Mouse (Mus musculus) hindbrain, embryonic 14.5 days (tissue): ENCODE measurements at regions not wholly inside any gene's neighbourhood (a gene's known extent, or its start where the extent isn't known, plus 50 kb on each side); places are given as distances from the start of the nearest gene placed in this dataset.

Source experiments
- ATAC-seq: fragments of 200-750 bp; cut with Nextera tagmentation; 2 replicates; pipeline ENCODE4 v1.8.0; 2017; ENCODE audit warnings: moderate number of reproducible peaks, mild to moderate bottlenecking, moderate TSS enrichment, moderate library complexity; ENCODE audit not compliant: low FRiP score
- DNase-seq: peaks from one replicate; pipeline ENCODE4 v3.0.0-alpha.2; 2015; ENCODE audit warnings: low spot score
- H3K27ac ChIP-seq: fragments of 300-500 bp; sonication (generic); 2 replicates; pipeline ENCODE4 v1.5.1; 2014; ENCODE audit warnings: mild to moderate bottlenecking, moderate library complexity
- H3K27me3 ChIP-seq: fragments of 300-500 bp; sonication (generic); 2 replicates; pipeline ENCODE4 v1.6.1; 2014; ENCODE audit warnings: mild to moderate bottlenecking, low read length, mixed read lengths; ENCODE audit not compliant: control insufficient read depth, insufficient read depth
- H3K36me3 ChIP-seq: fragments of 300-500 bp; sonication (generic); replicated peaks from 2 replicates; pipeline ENCODE4 v1.6.1; 2014; ENCODE audit not compliant: control insufficient read depth, insufficient read depth
- H3K4me1 ChIP-seq: fragments of 300-500 bp; sonication (generic); replicated peaks from 2 replicates; pipeline ENCODE4 v1.6.1; 2014; ENCODE audit warnings: antibody characterized with exemption, low read length, mixed read lengths; ENCODE audit not compliant: control insufficient read depth, insufficient read depth
- H3K4me2 ChIP-seq: fragments of 300-500 bp; sonication (generic); replicated peaks from 2 replicates; pipeline ENCODE4 v1.6.1; 2014; ENCODE audit warnings: mild to moderate bottlenecking, moderate library complexity
- H3K4me3 ChIP-seq: fragments of 300-500 bp; sonication (generic); replicated peaks from 2 replicates; pipeline ENCODE4 v1.5.1; 2014; ENCODE audit warnings: mild to moderate bottlenecking, low read length
- H3K9ac ChIP-seq: fragments of 300-500 bp; sonication (generic); 2 replicates; pipeline ENCODE4 v1.6.1; 2014
- H3K9me3 ChIP-seq: fragments of 300-500 bp; sonication (generic); 2 replicates; pipeline ENCODE4 v1.6.1; 2016; ENCODE audit warnings: low read length; ENCODE audit not compliant: control insufficient read depth
- WGBS: fragments of 180-500 bp; shearing (Covaris S2); extraction: QIAGEN DNeasy Blood & Tissue Kit; methylation state at CpG from one replicate; pipeline ENCODE4 v1.1.7; 2014; 5-methylcytosine and 5-hydroxymethylcytosine counted together

- H3K36me3 ChIP-seq: no peaks in the 10 kb centered on the region
- no peaks in the 10 kb centered on the region for H3K27me3 ChIP-seq
- no peak overlapping the region for H3K4me2 ChIP-seq
- ATAC-seq (no peak), DNase-seq (no peak)
- no peak overlapping the region for H3K4me3 ChIP-seq
- 69% methylated on average over 5 of the region's 5 CpGs for WGBS
- no peak overlapping the region for H3K9ac ChIP-seq
- no peaks in the 10 kb centered on the region for H3K4me1 ChIP-seq
- 0 out of 2 replicates have a peak, but pooled peaks cover 4% of the 10 kb centered on the region for H3K9me3 ChIP-seq
- H3K27ac ChIP-seq: no peak overlapping the region
Measured at GRCm38 (mm10) chr8:49035970-49036700, 192.4 kb upstream of the Tenm3 start.

GRCm38 (mm10) chr8:49035519-49035918, 191.8 kb upstream of the Tenm3 start:
- 0 out of 2 replicates have a peak, but pooled peaks cover 4% of the 10 kb centered on the region for H3K9me3 ChIP-seq
- H3K27me3 ChIP-seq: no peaks in the 10 kb centered on the region
- H3K4me2 ChIP-seq: no peak overlapping the region
- DNase-seq: peak; percentile 67
- WGBS: 33% methylated on average over 8 of the region's 8 CpGs
- no peaks in the 10 kb centered on the region for H3K36me3 ChIP-seq
- H3K4me1 ChIP-seq: no peaks in the 10 kb centered on the region
- H3K27ac ChIP-seq: no peak overlapping the region
- no peak overlapping the region for H3K4me3 ChIP-seq
- no peak overlapping the region for H3K9ac ChIP-seq
- no peak for ATAC-seq

- H3K36me3 ChIP-seq: no peaks in the 10 kb centered on the region
- H3K9ac ChIP-seq: no peak overlapping the region
- no peaks in the 10 kb centered on the region for H3K4me1 ChIP-seq
- H3K27me3 ChIP-seq: no peaks in the 10 kb centered on the region
- H3K27ac ChIP-seq: no peak overlapping the region
- 17% methylated on average over 5 of the region's 5 CpGs for WGBS
- no peak overlapping the region for H3K4me2 ChIP-seq
- ATAC-seq (no peak), DNase-seq (no peak)
- no peaks in the 10 kb centered on the region for H3K9me3 ChIP-seq
- no peak overlapping the region for H3K4me3 ChIP-seq
Measured at GRCm38 (mm10) chr8:49030255-49030654, 186.5 kb upstream of the Tenm3 start.

DNA sequence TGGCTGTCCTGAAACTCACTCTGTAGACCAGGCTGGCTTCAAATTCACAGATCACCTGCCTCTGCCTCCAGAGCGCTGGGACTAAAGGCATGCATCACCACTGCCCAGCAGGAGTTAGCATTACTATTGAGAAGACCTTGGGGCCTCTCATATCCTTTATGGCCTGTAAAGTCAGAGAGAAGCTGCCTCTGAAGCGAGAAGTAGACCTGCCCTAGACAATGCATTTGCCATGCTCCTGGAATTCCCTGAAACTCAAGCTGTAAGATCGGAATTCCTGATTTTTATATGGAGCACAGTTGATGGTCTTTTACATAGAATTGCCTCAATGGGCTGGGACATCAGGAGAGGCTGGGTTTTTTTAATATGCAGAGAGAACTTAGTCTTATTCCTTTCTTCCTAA, 174.0 kb upstream of the Tenm3 start:
- Histone ChIP-seq H3K9me3 (no peaks in the 10 kb centered on the region), H3K4me2 (no peak overlapping the region), H3K4me1 (no peaks in the 10 kb centered on the region), H3K27ac (no peak overlapping the region), H3K4me3 (no peak overlapping the region), H3K36me3 (no peaks in the 10 kb centered on the region), H3K27me3 (no peaks in the 10 kb centered on the region), H3K9ac (no peak overlapping the region)
- 74% methylated on average over 3 of the region's 3 CpGs for WGBS
- no peak for DNase-seq
- ATAC-seq: no peak

- no peak overlapping the region for H3K4me3 ChIP-seq
- no peaks in the 10 kb centered on the region for H3K9me3 ChIP-seq
- ATAC-seq: no peak
- no peak overlapping the region for H3K4me2 ChIP-seq
- H3K27ac ChIP-seq: no peak overlapping the region
- no peaks in the 10 kb centered on the region for H3K36me3 ChIP-seq
- no peak for DNase-seq
- no peak overlapping the region for H3K9ac ChIP-seq
- H3K27me3 ChIP-seq: no peaks in the 10 kb centered on the region
- WGBS: 82% methylated on average over 7 of the region's 7 CpGs
- H3K4me1 ChIP-seq: no peaks in the 10 kb centered on the region
Measured at GRCm38 (mm10) chr8:49015701-49016100, 171.9 kb upstream of the Tenm3 start.

DNA sequence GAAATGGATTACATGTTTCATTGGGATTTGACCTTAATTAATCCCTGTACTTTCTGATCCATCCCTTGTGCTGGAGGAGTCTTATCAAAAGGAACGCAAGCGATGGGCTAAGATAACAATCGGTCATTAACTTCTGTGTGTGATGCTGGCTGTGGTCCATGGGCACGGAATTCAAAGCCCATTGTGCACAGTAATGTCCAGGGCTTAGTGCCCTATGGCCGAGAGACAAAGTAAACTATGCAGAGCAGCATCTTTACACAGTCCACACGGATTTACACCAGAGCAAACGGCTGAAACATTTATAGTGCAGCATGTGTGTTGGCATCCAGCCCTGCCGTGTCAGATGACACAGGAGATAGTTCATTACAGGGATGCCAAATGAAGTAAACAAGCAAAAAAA, 171.4 kb upstream of the Tenm3 start:
- H3K4me2 ChIP-seq: no peak overlapping the region
- H3K27ac ChIP-seq: no peak overlapping the region
- no peaks in the 10 kb centered on the region for H3K4me1 ChIP-seq
- WGBS: 50% methylated on average over 8 of the region's 8 CpGs
- no peaks in the 10 kb centered on the region for H3K36me3 ChIP-seq
- no peaks in the 10 kb centered on the region for H3K9me3 ChIP-seq
- DNase-seq (no peak), ATAC-seq (no peak)
- H3K4me3 ChIP-seq: no peak overlapping the region
- H3K9ac ChIP-seq: no peak overlapping the region
- H3K27me3 ChIP-seq: no peaks in the 10 kb centered on the region

DNA sequence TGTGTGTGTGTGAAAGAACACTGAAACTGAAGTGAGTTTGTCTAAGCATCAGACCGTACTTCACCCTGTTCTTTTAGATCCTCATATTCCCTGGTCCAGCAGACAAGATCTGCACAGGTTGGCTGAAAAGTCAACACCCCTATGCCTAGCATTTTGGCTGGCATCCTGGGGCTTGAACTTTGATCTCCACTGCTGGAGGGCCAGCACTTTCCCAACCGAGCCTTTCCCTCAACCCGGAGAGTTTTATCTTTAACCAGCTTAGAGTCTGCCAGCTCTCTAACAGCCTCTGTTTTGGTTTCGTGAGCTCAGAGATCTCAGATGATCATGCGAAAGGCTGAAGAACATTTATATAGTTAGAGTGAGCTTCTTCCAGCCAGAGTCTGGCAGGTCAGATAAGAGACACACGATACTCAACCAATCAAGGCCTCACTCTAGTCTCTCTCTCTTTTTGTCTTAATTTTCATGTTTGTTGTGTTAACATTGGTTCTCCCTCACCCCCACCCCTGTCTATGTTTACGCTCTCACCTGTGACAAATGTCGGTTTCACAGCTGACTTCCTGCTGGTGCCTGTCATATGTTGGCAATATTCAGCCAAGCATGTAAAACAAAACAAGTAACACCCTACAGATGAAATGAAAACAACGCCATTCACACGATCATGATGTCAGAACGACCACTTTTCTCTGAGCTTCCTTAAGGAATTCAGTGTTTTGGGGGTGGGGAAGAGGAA, 162.7 kb upstream of the Tenm3 start:
- Histone ChIP-seq H3K4me2 (no peak overlapping the region), H3K4me3 (no peak overlapping the region), H3K9me3 (no peaks in the 10 kb centered on the region), H3K9ac (no peak overlapping the region), H3K27ac (no peak overlapping the region), H3K4me1 (no peaks in the 10 kb centered on the region), H3K27me3 (no peaks in the 10 kb centered on the region), H3K36me3 (no peaks in the 10 kb centered on the region)
- WGBS: 81% methylated on average over 11 of the region's 11 CpGs
- ATAC-seq (no peak), DNase-seq (no peak)

DNA sequence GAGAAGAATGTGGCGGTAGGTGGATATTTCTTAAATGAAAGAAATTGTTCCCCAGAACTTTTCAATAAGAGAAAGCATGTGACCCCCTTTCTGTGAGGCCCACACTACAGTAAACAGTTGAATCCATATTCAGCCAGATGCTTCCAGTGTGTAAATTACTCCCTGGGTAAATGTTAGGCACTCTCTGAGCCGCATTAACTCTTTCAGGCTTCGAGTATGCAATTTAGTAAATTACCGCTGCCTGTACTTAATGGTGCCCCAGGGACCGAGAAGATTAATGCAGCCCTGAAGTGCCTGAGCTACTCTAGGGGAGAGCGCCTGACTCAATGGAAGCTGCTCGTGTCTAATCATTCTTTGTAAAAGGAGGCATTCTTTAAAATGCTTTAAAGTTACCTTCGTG, 137.9 kb upstream of the Tenm3 start:
- Histone ChIP-seq H3K4me3 (no peak overlapping the region), H3K4me1 (0 out of 2 replicates have a peak, but pooled peaks cover 8% of the 10 kb centered on the region), H3K27me3 (no peaks in the 10 kb centered on the region), H3K4me2 (no peak overlapping the region), H3K9ac (no peak overlapping the region), H3K27ac (no peak overlapping the region), H3K9me3 (no peaks in the 10 kb centered on the region), H3K36me3 (no peaks in the 10 kb centered on the region)
- peak; percentile 57 for DNase-seq
- 48% methylated on average over 8 of the region's 8 CpGs for WGBS
- peak; percentile 74 for ATAC-seq

DNA sequence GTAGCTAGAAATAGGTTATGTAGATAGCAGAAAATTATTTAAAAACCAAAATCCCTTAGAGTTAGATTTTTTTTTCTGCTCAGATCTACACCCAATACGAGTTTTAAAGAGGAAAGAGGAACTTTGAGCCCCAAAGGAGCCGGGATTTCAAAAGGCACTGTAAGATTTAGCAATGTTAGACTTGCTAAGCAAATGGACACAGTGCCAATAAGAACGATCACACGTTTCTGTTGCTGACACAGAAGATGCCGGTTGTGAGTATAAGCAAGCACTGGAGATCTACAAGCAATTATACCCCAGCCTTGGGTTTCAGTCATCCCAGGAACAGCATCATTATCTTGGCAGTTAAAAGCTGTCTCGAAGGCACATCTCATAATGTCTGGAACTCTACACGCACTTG, 137.0 kb upstream of the Tenm3 start:
- WGBS: 74% methylated on average over 7 of the region's 7 CpGs
- no peak for DNase-seq
- no peaks in the 10 kb centered on the region for H3K27me3 ChIP-seq
- no peak overlapping the region for H3K4me3 ChIP-seq
- H3K27ac ChIP-seq: no peak overlapping the region
- H3K36me3 ChIP-seq: no peaks in the 10 kb centered on the region
- H3K9me3 ChIP-seq: no peaks in the 10 kb centered on the region
- no peak overlapping the region for H3K4me2 ChIP-seq
- no peak for ATAC-seq
- 0 out of 2 replicates have a peak, but pooled peaks cover 8% of the 10 kb centered on the region for H3K4me1 ChIP-seq
- H3K9ac ChIP-seq: no peak overlapping the region
